In the genomic region with DNA sequence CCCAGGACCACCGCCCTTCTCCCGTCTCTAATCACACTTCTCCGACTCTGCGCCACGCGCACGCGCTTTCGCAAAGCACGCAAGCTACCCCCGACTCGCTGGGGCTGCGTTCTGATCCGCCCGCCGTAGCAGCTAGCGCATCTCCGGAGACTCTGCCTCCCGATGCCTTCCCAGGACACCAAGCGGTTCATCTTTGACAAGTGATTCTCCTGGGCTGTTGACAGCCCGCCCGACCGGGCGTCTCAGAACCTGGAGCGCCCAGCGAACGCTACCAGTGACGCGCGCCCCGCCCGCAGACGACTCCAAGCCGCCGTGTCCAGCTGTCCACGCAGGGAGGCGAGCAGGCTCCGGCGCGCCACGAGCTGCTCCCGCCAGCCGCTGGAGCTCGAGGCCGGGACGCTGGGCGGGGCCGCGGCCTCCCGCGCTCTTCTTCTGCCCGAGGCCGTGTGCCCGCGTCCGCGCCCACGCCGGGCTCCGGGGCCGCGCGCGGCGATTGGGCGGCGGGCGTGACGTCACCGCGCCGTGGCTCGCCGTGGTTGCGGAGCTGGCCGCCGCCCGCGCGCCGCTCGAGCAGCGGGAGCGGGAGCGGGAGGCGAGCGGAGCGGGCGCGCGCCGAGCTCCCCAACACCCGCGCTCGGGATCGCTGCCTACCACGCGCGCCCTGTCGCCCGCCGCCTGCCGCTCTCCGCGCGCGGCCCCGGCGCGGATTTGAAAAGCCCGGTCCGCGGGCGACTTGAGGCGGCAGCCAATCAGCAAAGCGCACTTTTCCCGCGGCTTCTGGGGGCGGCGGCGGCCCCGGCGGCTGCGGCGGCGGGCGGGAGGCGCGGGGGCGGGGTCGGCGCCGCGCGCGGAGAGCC, we compare ENCODE assay signal across 8 mouse cellular contexts. TPM values are rescaled to one million over a fixed set of nuclear protein-coding genes. Genes with fewer than 3 reads are reported as not detected.
DNase-seq lines count a peak whose midpoint lies in the region; ATAC-seq and TF ChIP-seq lines count a peak whose summit lies in the region.

A gene (plus strand): TSS at position 850 of the 857 bp plus-strand sequence.

- WGBS in heart, embryonic 10.5 days = 1% methylated on average over 127 of the region's 136 CpGs
- under 1% methylated on average over 90 of the region's 136 CpGs for WGBS in kidney, embryonic 16.5 days
- 2% methylated on average over 127 of the region's 136 CpGs for WGBS in liver, adult 2 months

- peak within 1 kb of the TSS; percentile 89 for H3ac ChIP-seq in myocyte (ENCODE audit: control insufficient read depth, insufficient read length)

- no peak for TF ChIP-seq POLR2A in bone marrow macrophage, adult 2 months (IDR thresholded peaks at IDR 0.05; ENCODE audit: borderline replicate concordance, low read depth, low read length)
- TF ChIP-seq POLR2A in embryonic fibroblast, embryonic 13.5 days (IDR thresholded peaks at IDR 0.05; ENCODE audit: low read depth, low read length) = peak; percentile 61
- 0 out of 2 replicates have a peak, but pooled peaks have one; percentile 7 for TF ChIP-seq POLR2A in liver, adult 2 months (IDR thresholded peaks at IDR 0.05; ENCODE audit: extremely low read depth, insufficient read depth, low read length)
- TF ChIP-seq POLR2A in myocyte (IDR thresholded peaks at IDR 0.05; ENCODE audit: insufficient read length, low read depth) = peak; percentile 63

- no peaks in the 10 kb centered on the region for H3K9me3 ChIP-seq in heart, embryonic 10.5 days
- H3K9me3 ChIP-seq in kidney, embryonic 16.5 days (ENCODE audit: low read length) = no peaks in the 10 kb centered on the region

- H3K4me3 ChIP-seq in bone marrow macrophage, adult 2 months (ENCODE audit: insufficient read depth, low read length) = peak within 1 kb of the TSS; percentile 63
- H3K4me3 ChIP-seq in embryonic fibroblast, embryonic 13.5 days (ENCODE audit: insufficient read depth, low read length) = peak within 1 kb of the TSS; percentile 98
- H3K4me3 ChIP-seq in heart, embryonic 10.5 days = peak within 1 kb of the TSS; percentile 100
- H3K4me3 ChIP-seq in kidney, embryonic 16.5 days (ENCODE audit: low read length) = peak within 1 kb of the TSS; percentile 99
- peak within 1 kb of the TSS; percentile 99 for H3K4me3 ChIP-seq in liver, adult 2 months (ENCODE audit: insufficient read depth, low read depth, low read length)
- peak within 1 kb of the TSS; percentile 54 for H3K4me3 ChIP-seq in myocyte

- H3K36me3 ChIP-seq in heart, embryonic 10.5 days = peaks cover 5% of the 10 kb centered on the region
- H3K36me3 ChIP-seq in kidney, embryonic 16.5 days (ENCODE audit: insufficient read depth, low read length) = no peaks in the 10 kb centered on the region
- H3K36me3 ChIP-seq in liver, adult 2 months (ENCODE audit: control insufficient read depth, insufficient read depth, low read length) = no peaks in the 10 kb centered on the region
- H3K36me3 ChIP-seq in myocyte (ENCODE audit: control insufficient read depth, insufficient read depth) = no peaks in the 10 kb centered on the region
- H3K36me3 ChIP-seq in splenic B cell, adult 2 months (ENCODE audit: control insufficient read depth, insufficient read depth, low read length, poor library complexity, severe bottlenecking) = no peaks in the 10 kb centered on the region

- peak within 1 kb of the TSS; percentile 77 for H3K27ac ChIP-seq in bone marrow macrophage, adult 2 months (ENCODE audit: insufficient read depth, low read depth, low read length)
- peak within 1 kb of the TSS; percentile 85 for H3K27ac ChIP-seq in embryonic fibroblast, embryonic 13.5 days (ENCODE audit: insufficient read depth, low read length)
- peak within 1 kb of the TSS; percentile 99 for H3K27ac ChIP-seq in heart, embryonic 10.5 days
- peak within 1 kb of the TSS; percentile 97 for H3K27ac ChIP-seq in kidney, embryonic 16.5 days (ENCODE audit: low read length)
- peak within 1 kb of the TSS; percentile 61 for H3K27ac ChIP-seq in liver, adult 2 months (replicated peaks; ENCODE audit: insufficient read depth, low read depth, low read length)

- H3K79me2 ChIP-seq in liver, adult 2 months (ENCODE audit: control insufficient read depth, insufficient read depth, low read length) = peaks cover 5% of the 10 kb centered on the region; the same call in 1 of the 2 replicates
- peaks cover 39% of the 10 kb centered on the region for H3K79me2 ChIP-seq in myocyte (ENCODE audit: control insufficient read depth, insufficient read depth)

- H3K4me1 ChIP-seq in bone marrow macrophage, adult 2 months (ENCODE audit: control insufficient read depth, insufficient read depth, low read length) = peaks cover 16% of the 10 kb centered on the region
- H3K4me1 ChIP-seq in embryonic fibroblast, embryonic 13.5 days (ENCODE audit: control insufficient read depth, insufficient read depth, low read length) = peaks cover 2% of the 10 kb centered on the region; the same call in 1 of the 2 replicates
- peaks cover 39% of the 10 kb centered on the region for H3K4me1 ChIP-seq in heart, embryonic 10.5 days
- peaks cover 28% of the 10 kb centered on the region for H3K4me1 ChIP-seq in kidney, embryonic 16.5 days (ENCODE audit: insufficient read depth, low read length)
- H3K4me1 ChIP-seq in liver, adult 2 months (ENCODE audit: control insufficient read depth, insufficient read depth, low read length) = peaks cover 4% of the 10 kb centered on the region; the same call in 1 of the 2 replicates

- TF ChIP-seq CTCF in bone marrow macrophage, adult 2 months (IDR thresholded peaks at IDR 0.05; ENCODE audit: low read depth, low read length) = no peak
- no peak for TF ChIP-seq CTCF in embryonic fibroblast, embryonic 13.5 days (IDR thresholded peaks at IDR 0.05; ENCODE audit: borderline replicate concordance, insufficient read depth, low read length)
- TF ChIP-seq CTCF in liver, adult 2 months (IDR thresholded peaks at IDR 0.05; ENCODE audit: low read depth, low read length) = no peak

- H3K27me3 ChIP-seq in heart, embryonic 10.5 days (ENCODE audit: insufficient read depth, poor library complexity, severe bottlenecking) = no peaks in the 10 kb centered on the region
- H3K27me3 ChIP-seq in kidney, embryonic 16.5 days (ENCODE audit: insufficient read depth, low read length) = no peaks in the 10 kb centered on the region
- no peaks in the 10 kb centered on the region for H3K27me3 ChIP-seq in liver, adult 2 months (ENCODE audit: control insufficient read depth, insufficient read depth, low read length)
- no peaks in the 10 kb centered on the region for H3K27me3 ChIP-seq in myocyte (ENCODE audit: control insufficient read depth, insufficient read depth, insufficient read length)
- H3K27me3 ChIP-seq in splenic B cell, adult 2 months (ENCODE audit: control insufficient read depth, insufficient read depth, low read length, poor library complexity, severe bottlenecking) = no peaks in the 10 kb centered on the region

- H3K4me2 ChIP-seq in kidney, embryonic 16.5 days (replicated peaks; ENCODE audit: low read depth, low read length) = peak within 1 kb of the TSS; percentile 75
- H3K4me2 ChIP-seq in myocyte (ENCODE audit: low read depth) = peak within 1 kb of the TSS; percentile 98

- H3K9ac ChIP-seq in kidney, embryonic 16.5 days (replicated peaks; ENCODE audit: low read length) = peak within 1 kb of the TSS; percentile 99
- H3K9ac ChIP-seq in liver, adult 2 months (ENCODE audit: low read depth, low read length) = peak within 1 kb of the TSS; percentile 99

- DNase-seq in A20 (ENCODE audit: low read depth, low spot score) = peak; percentile 88
- peak; percentile 88 for DNase-seq in heart, embryonic 10.5 days (ENCODE audit: low spot score)
- peak; percentile 50 for DNase-seq in liver, adult 2 months (ENCODE audit: extremely low read depth, low read depth, low spot score)
- DNase-seq in splenic B cell, adult 2 months (ENCODE audit: low read depth, low spot score) = peak; percentile 88

- ATAC-seq in kidney, embryonic 16.5 days (ENCODE audit: low FRiP score, low TSS enrichment) = peak; percentile 83

TF ChIP-seq in myocyte, 11 proteins besides CTCF, POLR2A, EP300 and RAD21:
- TF ChIP-seq POLR2AphosphoS2 (IDR thresholded peaks at IDR 0.05; ENCODE audit: insufficient read length, low read depth) = peak; percentile 48
- peak in 2 of 3 experiments; percentile 30 to 58 for TF ChIP-seq MYOD1 (IDR thresholded peaks at IDR 0.05; ENCODE audit: control insufficient read depth in 1 of 3, insufficient read length in 2 of 3, low read depth in 2 of 3)
- no peak for TF ChIP-seq MAX (IDR thresholded peaks at IDR 0.05; ENCODE audit: low read depth)
- no peak for TF ChIP-seq TCF12 (IDR thresholded peaks at IDR 0.05; ENCODE audit: insufficient read depth, poor library complexity, severe bottlenecking)
- peak; percentile 92 for TF ChIP-seq E2F4 (IDR thresholded peaks at IDR 0.05; ENCODE audit: insufficient read depth)
- no peak for TF ChIP-seq CEBPB (IDR thresholded peaks at IDR 0.05; ENCODE audit: insufficient read depth, poor library complexity, severe bottlenecking)
- no peak for TF ChIP-seq TCF3 (IDR thresholded peaks at IDR 0.05; ENCODE audit: insufficient read length, low read depth)
- no peak for TF ChIP-seq REST (IDR thresholded peaks at IDR 0.05; ENCODE audit: insufficient read depth, insufficient read length)
- no peak for TF ChIP-seq USF1 (IDR thresholded peaks at IDR 0.05; ENCODE audit: low read depth)
- peak in 2 of 3 experiments; percentile 13 to 48 for TF ChIP-seq MYOG (IDR thresholded peaks at IDR 0.05; ENCODE audit: control insufficient read depth in 1 of 3, insufficient read depth in 1 of 3, insufficient read length in 2 of 3, low read depth in 2 of 3)
- TF ChIP-seq SRF (IDR thresholded peaks at IDR 0.05; ENCODE audit: control insufficient read depth, insufficient read length, low read depth) = no peak

RNA-seq across cellular contexts. Expression of the gene that starts here (rescaled TPM):
- 34.5 and 41.1 TPM in 2 replicates for polyA plus RNA-seq in bone marrow macrophage, adult 2 months (2012; ENCODE audit: insufficient read depth, insufficient read length, missing spikeins)
- polyA plus RNA-seq in embryonic fibroblast, embryonic 13.5 days (2011; ENCODE audit: insufficient read length, low read depth, missing spikeins) = 63.8 and 103 TPM in 2 replicates
- 45.7 and 48.7 TPM in 2 replicates for polyA plus RNA-seq in heart, embryonic 10.5 days (2016; fragmentation: Nextera tagmentation; extraction: Ambion mirVana)
- polyA plus RNA-seq in kidney, embryonic 16.5 days (2015; fragmentation: Nextera tagmentation; extraction: Ambion mirVana) = 40.2 and 46.6 TPM in 2 replicates
- 8.8 and 9.3 TPM in 2 replicates for total RNA-seq in liver, adult 2 months (2014; rRNA removed)
- 2.5 and 2.6 TPM in 2 replicates for polyA plus RNA-seq in liver, adult 2 months (2012; rRNA removed)
- polyA plus RNA-seq in myocyte (2012; fragmentation: generic; extraction: Trizol) = 23.9 TPM

Comparison
In these comparisons a context has a peak if more than half of its experiments do, and no peak if none do; other contexts are left out.
1. Peak in every context shown above with its lines: DNase-seq, ATAC-seq, H3K4me3 ChIP-seq and H3K27ac ChIP-seq.